Mouse (Mus musculus) forebrain, embryonic 13.5 days (tissue): ENCODE measurements around the gene 1700022I11Rik. TPM values are rescaled to one million over a fixed set of nuclear protein-coding genes. Genes with fewer than 3 reads are reported as not detected.
A peak's percentile ranks its signal among the peaks of the same experiment; 100 is the strongest.
"Not testable (repeated sequence)": the region's sequence is repeated elsewhere in the genome, so short reads cannot be mapped to it uniquely, and the experiment has no call there.

Experiments
- ATAC-seq: fragments of 200-750 bp; cut with Nextera tagmentation; 2 replicates; pipeline ENCODE4 v1.8.0; 2017
- H3K27ac ChIP-seq: fragments of 300-500 bp; sonication (generic); 2 replicates; pipeline ENCODE4 v1.5.1; 2015; ENCODE audit warnings: inconsistent platforms, mild to moderate bottlenecking, moderate library complexity
- H3K27me3 ChIP-seq: fragments of 300-500 bp; sonication (generic); 2 replicates; pipeline ENCODE4 v1.6.1; 2015; ENCODE audit warnings: mild to moderate bottlenecking, inconsistent platforms
- H3K36me3 ChIP-seq: fragments of 300-500 bp; sonication (generic); 2 replicates; pipeline ENCODE4 v1.6.1; 2015; ENCODE audit warnings: mild to moderate bottlenecking, inconsistent platforms; ENCODE audit not compliant: poor library complexity, severe bottlenecking
- H3K4me1 ChIP-seq: fragments of 300-500 bp; sonication (generic); 2 replicates; pipeline ENCODE4 v1.6.1; 2015; ENCODE audit warnings: inconsistent platforms
- H3K4me2 ChIP-seq: fragments of 300-500 bp; sonication (generic); 2 replicates; pipeline ENCODE4 v1.6.1; 2015; ENCODE audit warnings: inconsistent platforms, mild to moderate bottlenecking, moderate library complexity
- H3K4me3 ChIP-seq: fragments of 300-500 bp; sonication (generic); 2 replicates; pipeline ENCODE4 v1.5.1; 2015; ENCODE audit warnings: mild to moderate bottlenecking, inconsistent platforms
- H3K9ac ChIP-seq: fragments of 300-500 bp; sonication (generic); 2 replicates; pipeline ENCODE4 v1.6.1; 2015; ENCODE audit warnings: mild to moderate bottlenecking, inconsistent platforms
- H3K9me3 ChIP-seq: fragments of 300-500 bp; sonication (generic); replicated peaks from 2 replicates; pipeline ENCODE4 v1.6.1; 2016; ENCODE audit warnings: inconsistent platforms
- WGBS: fragments of 180-500 bp; shearing (Covaris S2); methylation state at CpG from one replicate; pipeline ENCODE4 v1.1.7; 2015; 5-methylcytosine and 5-hydroxymethylcytosine counted together
- polyA plus RNA-seq: library from polyadenylated mRNA; unstranded; fragments of >200 nt; fragmentation: Nextera tagmentation; extraction: Ambion mirVana; gene quantifications from 2 replicates; pipeline ENCODE4 v1.2.1, GENCODE M21; 2015

The 1700022I11Rik gene
- polyA plus RNA-seq, 1 experiment from 2014 or later, result 0.48 TPM

DNA sequence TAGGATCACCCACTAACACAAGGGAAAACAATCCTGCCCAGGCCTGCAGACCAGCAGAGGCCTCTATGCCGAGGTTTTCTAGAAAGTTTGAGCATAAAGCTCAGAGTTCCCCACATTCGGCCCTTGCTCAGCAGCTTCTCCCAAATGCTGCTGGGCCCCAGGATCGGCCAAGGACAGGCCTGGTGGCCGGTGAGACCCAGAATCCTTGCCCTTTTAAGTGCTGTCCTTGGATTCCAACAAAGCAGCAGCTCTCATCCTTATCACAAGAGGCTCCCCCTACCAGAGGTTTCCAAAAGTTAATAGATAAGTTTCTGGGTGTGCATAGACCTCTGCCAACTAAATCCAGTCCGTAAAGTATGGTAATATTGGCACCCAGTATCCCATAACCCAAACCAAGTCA is 4.5 kb downstream of the 1700022I11Rik start:
- no peak overlapping the region for H3K4me2 ChIP-seq
- H3K27me3 ChIP-seq, result no peaks in the 10 kb centered on the region
- H3K9ac ChIP-seq, result peak overlapping the region; percentile 8; the same call in 1 of the 2 replicates
- ATAC-seq, result no peak
- 83% methylated on average over 5 of the region's 5 CpGs for WGBS
- H3K27ac ChIP-seq, result no peak overlapping the region
- no peaks in the 10 kb centered on the region for H3K4me1 ChIP-seq
- H3K4me3 ChIP-seq, result no peak overlapping the region
- peaks cover 25% of the 10 kb centered on the region for H3K36me3 ChIP-seq
- no peaks in the 10 kb centered on the region for H3K9me3 ChIP-seq

DNA sequence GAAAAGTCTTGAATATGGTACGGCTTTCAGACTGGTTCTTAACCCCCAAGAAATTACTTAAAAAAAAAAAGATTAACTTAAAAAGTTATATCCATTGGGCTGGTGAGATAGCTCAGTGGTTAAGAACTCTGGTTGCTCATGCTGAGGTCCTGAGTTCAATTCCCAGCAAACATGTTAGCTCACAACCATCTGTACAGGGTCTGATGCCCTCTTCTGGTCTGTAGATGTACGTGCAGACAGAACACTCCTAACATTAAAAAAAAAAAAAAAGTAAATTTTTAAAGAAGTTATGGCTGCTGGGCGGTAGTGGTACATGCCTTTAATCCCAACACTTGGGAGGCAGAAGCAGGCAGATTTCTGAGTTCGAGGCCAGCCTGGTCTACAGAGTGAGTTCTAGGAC is 8.7 kb downstream of the 1700022I11Rik start:
- H3K36me3 ChIP-seq, result peaks cover 64% of the 10 kb centered on the region
- no peaks in the 10 kb centered on the region for H3K4me1 ChIP-seq
- H3K9ac ChIP-seq, result no peak overlapping the region
- ATAC-seq, result no peak
- H3K4me3 ChIP-seq, result no peak overlapping the region
- H3K27ac ChIP-seq, result no peak overlapping the region
- 90% methylated on average over 4 of the region's 4 CpGs for WGBS
- H3K4me2 ChIP-seq, result no peak overlapping the region
- no peaks in the 10 kb centered on the region for H3K27me3 ChIP-seq
- H3K9me3 ChIP-seq, result no peaks in the 10 kb centered on the region

- WGBS, result 91% methylated on average over 8 of the region's 8 CpGs
Measured at GRCm38 (mm10) chr4:42980467-42980866, 11.1 kb downstream of the 1700022I11Rik start.

GRCm38 (mm10) chr4:42988296-42988695 is 18.9 kb downstream of the 1700022I11Rik start:
- no peaks in the 10 kb centered on the region for H3K4me1 ChIP-seq
- no peaks in the 10 kb centered on the region for H3K27me3 ChIP-seq
- no peak overlapping the region for H3K4me3 ChIP-seq
- H3K4me2 ChIP-seq, result no peak overlapping the region
- 83% methylated on average over 1 of the region's 1 CpGs for WGBS
- no peak overlapping the region for H3K9ac ChIP-seq
- no peaks in the 10 kb centered on the region for H3K9me3 ChIP-seq
- no peak for ATAC-seq
- no peak overlapping the region for H3K27ac ChIP-seq
- H3K36me3 ChIP-seq, result peaks cover 98% of the 10 kb centered on the region

More at GRCm38 (mm10) chr4:42980467-42980866, 11.1 kb downstream of the 1700022I11Rik start:
- H3K4me2 ChIP-seq, ATAC-seq, H3K27me3 ChIP-seq, H3K9me3 ChIP-seq, H3K27ac ChIP-seq, H3K4me3 ChIP-seq, H3K9ac ChIP-seq, H3K4me1 ChIP-seq: not testable (repeated sequence)
- peaks cover 88% of the 10 kb centered on the region for H3K36me3 ChIP-seq

- H3K4me2 ChIP-seq, result peak overlapping the region; percentile 89
- H3K4me3 ChIP-seq, result peak overlapping the region; percentile 98
- no peak for ATAC-seq
- peak overlapping the region; percentile 98; the same call in 1 of the 2 replicates for H3K9ac ChIP-seq
- peaks cover 37% of the 10 kb centered on the region for H3K36me3 ChIP-seq
- no peak overlapping the region for H3K27ac ChIP-seq
- 59% methylated on average over 2 of the region's 2 CpGs for WGBS
- H3K27me3 ChIP-seq, result no peaks in the 10 kb centered on the region
- H3K4me1 ChIP-seq, result peaks cover 29% of the 10 kb centered on the region
- no peaks in the 10 kb centered on the region for H3K9me3 ChIP-seq
Measured at GRCm38 (mm10) chr4:42998022-42998421, 28.6 kb downstream of the 1700022I11Rik start.

DNA sequence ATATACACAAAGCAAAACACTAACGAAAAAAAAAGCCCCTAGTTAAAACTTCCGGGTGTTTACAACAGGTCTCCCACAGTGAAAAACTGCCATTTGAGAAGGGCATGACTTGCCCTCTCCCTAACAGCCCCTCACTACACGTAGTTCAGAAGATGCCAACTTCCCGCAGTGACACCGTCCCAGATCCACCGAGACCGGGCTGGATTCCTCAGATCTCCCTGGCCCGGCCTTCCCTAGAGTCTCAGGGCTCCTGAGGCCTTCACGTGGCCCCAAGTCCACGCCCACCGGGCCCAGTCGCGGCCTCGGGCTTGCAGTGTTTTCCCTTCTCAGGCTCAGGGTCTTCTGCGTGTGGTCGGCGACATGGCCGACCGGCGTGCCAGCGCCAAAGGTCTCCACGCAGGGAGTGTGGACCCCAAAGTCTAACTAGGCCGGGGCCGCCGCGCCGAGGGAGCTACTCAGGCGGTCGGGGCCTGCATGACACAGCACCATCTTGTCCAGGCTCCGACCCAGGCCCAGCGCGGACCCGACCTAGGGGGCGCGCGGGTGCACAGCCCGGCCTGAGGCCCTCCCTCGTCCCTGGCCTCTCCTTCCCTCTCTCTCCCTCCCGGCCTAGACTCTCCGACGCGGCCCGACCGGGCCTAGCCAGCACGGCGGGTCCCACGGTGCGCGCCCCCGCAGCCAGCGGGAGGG is 30.2 kb downstream of the 1700022I11Rik start:
- Histone ChIP-seq H3K27me3 (no peaks in the 10 kb centered on the region), H3K4me2 (peak overlapping the region; percentile 89), H3K36me3 (peaks cover 22% of the 10 kb centered on the region), H3K27ac (peak overlapping the region; percentile 99), H3K9me3 (no peaks in the 10 kb centered on the region), H3K4me3 (peak overlapping the region; percentile 98), H3K4me1 (peaks cover 29% of the 10 kb centered on the region), H3K9ac (peak overlapping the region; percentile 98)
- under 1% methylated on average over 49 of the region's 51 CpGs for WGBS
- peak; percentile 73 for ATAC-seq

DNA sequence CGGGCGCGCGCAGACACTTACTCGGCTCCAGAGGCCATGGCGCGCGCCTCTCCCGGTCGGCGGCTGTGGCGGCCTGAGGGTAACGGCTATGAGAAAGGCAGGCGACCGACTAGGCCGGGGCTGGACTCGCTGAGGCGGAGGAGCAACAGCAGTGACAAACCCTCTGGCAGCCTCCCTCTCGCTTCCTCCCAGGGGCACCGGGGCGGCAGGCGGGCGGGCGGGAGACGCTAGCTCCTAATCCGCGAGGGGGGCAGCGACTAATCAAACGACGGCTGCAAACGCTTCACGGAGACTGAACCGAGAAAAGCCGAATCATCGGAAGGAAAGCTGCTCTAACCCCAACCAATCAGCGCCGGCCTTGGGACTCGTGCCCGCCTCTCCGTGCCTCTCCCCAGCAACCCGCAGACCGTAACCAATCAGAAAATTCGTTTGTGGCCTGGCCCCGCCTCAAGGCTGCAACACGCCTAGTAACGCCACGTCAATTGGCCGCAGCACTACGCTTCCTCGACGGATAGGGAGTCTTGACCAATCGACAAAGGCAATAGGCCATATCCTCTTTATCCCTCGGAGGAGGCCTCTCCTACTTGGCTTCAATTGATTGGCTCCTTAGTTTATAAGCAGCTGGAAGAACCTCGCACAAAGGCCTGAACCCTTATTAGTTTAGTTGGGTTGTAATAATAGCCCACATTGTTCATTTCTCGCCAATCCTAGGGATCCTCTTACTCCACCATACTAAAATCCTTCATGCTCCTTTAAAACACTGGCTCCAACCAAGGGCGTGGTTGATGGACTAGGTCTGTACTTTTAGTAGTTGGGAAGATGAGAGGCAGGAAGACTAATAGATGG is 31.0 kb downstream of the 1700022I11Rik start, which contains the start of gene Vcp:
Vcp (minus strand) TSS at position 367 of the 846 bp plus-strand sequence.
- Histone ChIP-seq H3K27ac (peak within 1 kb of the TSS; percentile 99), H3K36me3 (peaks cover 21% of the 10 kb centered on the region), H3K9ac (peak within 1 kb of the TSS; percentile 98), H3K4me2 (peak within 1 kb of the TSS; percentile 89), H3K4me1 (peaks cover 29% of the 10 kb centered on the region), H3K4me3 (peak within 1 kb of the TSS; percentile 98)
- not testable (repeated sequence) for H3K9me3 ChIP-seq, H3K27me3 ChIP-seq
- peak; percentile 99 for ATAC-seq
- WGBS, result under 1% methylated on average over 41 of the region's 56 CpGs

DNA sequence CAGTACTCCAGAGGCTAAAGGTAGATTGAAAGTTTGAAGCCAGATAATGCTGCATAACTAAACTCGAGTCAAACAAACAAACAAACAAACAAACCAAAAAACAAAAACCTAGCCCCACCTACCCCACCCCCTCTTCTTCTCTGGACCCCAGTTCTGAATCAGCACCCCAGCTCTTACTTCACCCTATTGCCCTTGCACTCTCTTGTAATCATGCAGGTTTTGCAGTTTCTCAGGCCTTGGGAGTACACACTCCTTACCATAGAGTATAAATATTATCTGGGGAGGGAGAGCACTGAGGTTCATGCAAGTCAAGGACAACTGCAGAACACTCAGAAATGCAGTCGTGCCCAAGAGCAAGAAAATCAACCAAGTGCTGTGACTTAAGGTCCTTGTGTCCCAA is 31.9 kb downstream of the 1700022I11Rik start:
- ATAC-seq, result no peak
- Histone ChIP-seq H3K4me1 (peaks cover 29% of the 10 kb centered on the region), H3K27me3 (no peaks in the 10 kb centered on the region), H3K27ac (peak overlapping the region; percentile 99), H3K36me3 (peaks cover 13% of the 10 kb centered on the region), H3K9me3 (no peaks in the 10 kb centered on the region), H3K4me3 (no peak overlapping the region), H3K4me2 (no peak overlapping the region), H3K9ac (no peak overlapping the region)
- WGBS, result 97% methylated on average over 2 of the region's 2 CpGs

GRCm38 (mm10) chr4:43002756-43003439 is 33.5 kb downstream of the 1700022I11Rik start:
- H3K9ac ChIP-seq, result no peak overlapping the region
- no peaks in the 10 kb centered on the region for H3K9me3 ChIP-seq
- no peak overlapping the region for H3K4me3 ChIP-seq
- peaks cover 18% of the 10 kb centered on the region for H3K36me3 ChIP-seq
- H3K27ac ChIP-seq, result no peak overlapping the region
- no peak for ATAC-seq
- peaks cover 19% of the 10 kb centered on the region for H3K4me1 ChIP-seq
- H3K4me2 ChIP-seq, result no peak overlapping the region
- WGBS, result 78% methylated on average over 12 of the region's 12 CpGs
- H3K27me3 ChIP-seq, result no peaks in the 10 kb centered on the region

DNA sequence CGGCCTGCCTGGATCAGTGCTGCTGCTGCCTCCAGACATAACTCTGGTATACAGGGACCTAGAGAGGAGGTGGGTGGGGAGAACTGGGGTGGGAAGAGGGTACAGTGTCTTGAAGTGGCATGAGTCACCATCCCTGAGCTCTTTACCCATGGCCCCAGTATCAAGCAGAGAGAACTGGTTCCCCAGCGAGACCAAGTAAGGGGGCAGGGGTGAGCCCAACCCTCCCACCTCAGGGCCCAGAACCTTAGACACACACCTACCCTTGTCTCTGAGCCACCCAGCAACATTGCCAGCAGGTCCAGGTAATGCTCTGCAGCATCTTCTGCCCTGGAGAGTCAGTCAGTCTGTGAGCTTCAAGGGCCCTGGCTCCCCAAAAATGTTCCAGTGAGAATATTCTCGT is 35.5 kb downstream of the 1700022I11Rik start:
- peaks cover 18% of the 10 kb centered on the region for H3K36me3 ChIP-seq
- no peak overlapping the region for H3K4me2 ChIP-seq
- H3K9me3 ChIP-seq, result no peaks in the 10 kb centered on the region
- no peaks in the 10 kb centered on the region for H3K27me3 ChIP-seq
- 94% methylated on average over 3 of the region's 3 CpGs for WGBS
- H3K9ac ChIP-seq, result no peak overlapping the region
- no peak for ATAC-seq
- H3K27ac ChIP-seq, result no peak overlapping the region
- no peak overlapping the region for H3K4me3 ChIP-seq
- peaks cover 19% of the 10 kb centered on the region for H3K4me1 ChIP-seq

- Histone ChIP-seq H3K4me3 (no peak overlapping the region), H3K4me1 (peaks cover 20% of the 10 kb centered on the region), H3K9ac (no peak overlapping the region), H3K9me3 (no peaks in the 10 kb centered on the region), H3K27me3 (no peaks in the 10 kb centered on the region), H3K4me2 (no peak overlapping the region), H3K36me3 (peaks cover 18% of the 10 kb centered on the region), H3K27ac (no peak overlapping the region)
- WGBS, result 64% methylated on average over 2 of the region's 2 CpGs
- ATAC-seq, result no peak
Measured at GRCm38 (mm10) chr4:43005765-43006164, 36.4 kb downstream of the 1700022I11Rik start.
